Mouse (Mus musculus) erythroid progenitor cell, adult 5-6 weeks (primary cell): Measurements from ENCODE around the gene Nat10. TPM values are rescaled to one million over a fixed set of nuclear protein-coding genes. Genes with fewer than 3 reads are reported as not detected.

Source experiments
- ATAC-seq: replicated peaks from 2 replicates; pipeline ENCODE4 v1.8.0; 2016; ENCODE audit warnings: moderate number of reproducible peaks, mild to moderate bottlenecking, moderate TSS enrichment, inconsistent platforms; ENCODE audit not compliant: poor library complexity, low FRiP score, severe bottlenecking
- total RNA-seq, 2 experiments: library from RNA; stranded (forward) in 1 of 2; stranded (reverse) in 1 of 2; fragments of 150-400 nt in 1 of 2; fragments of 186-747, 209-891 nt in 1 of 2; gene quantifications; 2 replicates each; pipeline versions ENCODE4 v1.2.3 to v1.2.4; 2015 to 2017; ENCODE audit warnings: low replicate concordance in 2 of 2

The Nat10 gene
- total RNA-seq (2015; ENCODE audit: low replicate concordance) (5.0 and 20.1 TPM in 2 replicates), total RNA-seq (2017; ENCODE audit: low replicate concordance) (7.1 and 21.6 TPM in 2 replicates)

- peak; percentile 97 for ATAC-seq
Measured at GRCm38 (mm10) chr2:103760906-103761716, at the start of gene Nat10. Gene Nat10, minus strand, starts transcription at chr2:103761270.

DNA sequence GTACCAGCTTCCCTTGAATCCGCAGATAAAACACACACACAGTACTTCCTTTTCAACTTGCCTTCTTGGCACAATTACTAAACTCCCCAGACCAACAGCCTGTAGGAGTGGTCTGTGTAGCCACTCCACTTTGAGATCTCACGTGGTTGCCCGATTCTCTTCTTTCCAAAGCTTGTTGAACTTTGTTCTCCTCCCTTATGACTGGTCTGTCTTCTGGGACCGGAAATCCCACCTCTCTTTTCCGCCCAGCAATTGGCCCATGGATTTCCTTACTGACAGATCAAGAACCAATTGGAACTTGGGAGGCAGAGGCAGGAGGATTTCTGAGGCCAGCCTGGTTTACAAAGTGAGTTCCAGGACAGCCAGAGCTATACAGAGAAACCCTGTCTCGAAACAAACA is 49.3 kb upstream of the Nat10 start:
- no peak for ATAC-seq

GRCm38 (mm10) chr2:103808466-103808865 is 47.4 kb upstream of the Nat10 start:
- ATAC-seq = no peak

DNA sequence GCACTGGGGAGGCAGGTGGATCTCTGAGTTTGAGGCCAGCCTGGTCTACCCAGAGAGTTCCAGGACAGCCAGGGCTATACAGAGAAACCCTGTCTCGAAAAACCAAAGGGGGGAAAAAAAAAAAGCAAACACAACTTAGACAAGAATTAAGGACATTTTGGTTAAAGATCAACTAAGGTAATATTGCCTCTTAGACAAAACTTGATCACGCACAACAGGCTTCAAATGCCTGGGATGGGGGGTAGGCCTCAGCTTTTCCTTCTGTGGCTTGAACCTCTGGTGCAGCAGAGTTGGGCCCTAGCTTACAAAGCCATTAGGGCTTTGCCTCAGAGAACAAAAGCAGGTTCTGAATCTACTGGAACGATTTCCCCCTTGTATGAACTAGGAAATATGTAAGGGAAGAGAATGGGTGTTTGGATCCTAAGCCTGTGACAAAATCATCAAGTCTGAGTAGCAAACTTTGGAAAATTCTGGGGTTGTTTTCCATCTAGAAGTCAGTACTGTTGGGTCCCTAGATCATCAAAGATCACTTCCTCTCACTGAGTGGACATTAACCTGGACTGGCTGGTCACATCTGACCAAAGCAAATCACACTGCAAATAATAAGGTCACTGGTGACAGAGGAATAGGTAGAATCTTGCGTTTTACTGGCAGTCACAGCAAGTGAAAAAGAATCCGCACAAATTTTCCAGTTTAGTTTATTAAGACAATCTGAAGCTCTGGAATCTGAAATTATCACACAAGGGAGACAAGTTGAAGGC is 42.9 kb upstream of the Nat10 start:
- ATAC-seq = no peak

DNA sequence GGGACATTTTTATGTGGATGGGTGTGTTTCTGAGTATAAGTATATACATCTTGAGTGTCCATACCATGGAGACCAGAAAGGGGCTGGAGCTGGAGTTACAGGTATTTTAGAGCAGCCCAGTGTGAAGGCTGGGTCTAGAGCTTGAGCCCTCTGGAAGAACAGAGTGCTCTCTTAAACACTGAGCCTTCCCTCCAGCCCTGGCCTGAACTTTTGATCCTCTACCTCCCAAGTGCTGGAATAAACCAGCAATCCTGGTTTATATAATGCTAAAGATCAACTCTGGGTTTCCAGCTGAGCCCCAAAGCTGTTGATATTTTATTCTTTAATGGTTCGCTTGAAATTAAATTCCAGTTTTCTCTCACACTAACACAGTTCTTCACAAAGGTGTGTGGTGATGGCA is 41.4 kb upstream of the Nat10 start:
- ATAC-seq = no peak

- ATAC-seq = peak; percentile 88
Measured at GRCm38 (mm10) chr2:103797491-103798009, 36.5 kb upstream of the Nat10 start, which contains the start of gene Caprin1. Gene Caprin1, minus strand, starts transcription at chr2:103797649.

GRCm38 (mm10) chr2:103796861-103797466 is 35.9 kb upstream of the Nat10 start:
- peak; percentile 51 for ATAC-seq

GRCm38 (mm10) chr2:103796211-103796860 is 35.3 kb upstream of the Nat10 start:
- ATAC-seq = peak; percentile 66

- peak; percentile 72 for ATAC-seq
Measured at GRCm38 (mm10) chr2:103795843-103796210, 34.8 kb upstream of the Nat10 start.

DNA sequence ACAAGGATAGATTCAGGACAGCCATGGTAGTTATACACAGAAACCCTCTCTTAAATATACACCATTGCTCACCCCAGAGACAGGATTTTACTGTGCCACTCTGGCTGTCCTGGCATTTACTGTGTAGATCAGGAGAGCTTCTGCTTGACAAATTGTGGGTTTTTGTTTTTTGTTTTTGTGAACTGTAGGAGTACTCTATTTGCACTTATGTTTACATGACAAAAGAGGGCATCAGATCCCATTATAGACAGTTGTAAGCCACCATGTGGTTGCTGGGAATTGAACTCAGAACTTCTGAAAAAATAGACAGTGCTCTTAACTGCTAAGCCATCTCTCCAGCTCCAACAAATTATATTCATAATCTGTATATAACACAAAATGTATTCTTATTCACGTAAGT is 30.9 kb upstream of the Nat10 start:
- no peak for ATAC-seq

DNA sequence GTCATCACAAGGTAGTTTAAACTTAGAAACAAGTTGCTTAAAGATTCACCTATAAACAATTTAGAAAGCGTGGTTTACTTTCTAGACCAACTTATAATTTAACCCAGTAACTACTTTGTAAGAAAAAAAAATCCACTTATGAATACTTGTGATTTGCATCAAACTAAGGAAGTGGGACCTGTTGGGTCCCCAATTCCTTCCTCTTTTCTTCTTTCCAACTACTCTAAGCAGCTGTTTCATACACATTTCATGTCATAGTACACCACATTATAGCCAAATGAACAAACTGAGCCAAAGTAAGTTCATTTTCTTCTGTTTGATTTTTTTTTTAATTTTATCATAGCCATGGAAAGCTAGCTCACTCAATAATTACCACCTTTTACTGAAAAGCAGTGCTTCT is 24.7 kb upstream of the Nat10 start:
- no peak for ATAC-seq

DNA sequence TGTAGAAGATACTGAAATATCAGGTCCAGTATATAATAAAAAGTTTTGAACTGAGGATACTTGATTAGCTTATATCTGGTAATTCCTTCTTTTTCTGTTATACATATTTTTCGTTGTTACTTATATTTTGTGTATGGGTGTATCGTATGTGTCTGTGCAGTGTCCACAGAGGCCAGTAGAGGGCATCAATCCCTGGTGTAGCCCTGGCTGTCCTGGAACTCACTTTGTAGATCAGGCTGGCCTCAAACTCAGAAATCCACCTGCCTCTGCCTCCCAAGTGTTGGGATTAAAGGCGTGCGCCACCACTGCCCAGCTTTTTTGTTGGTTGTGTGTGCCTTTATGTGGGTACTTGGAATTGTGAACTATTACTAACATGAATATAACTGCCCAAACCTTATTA is 23.6 kb upstream of the Nat10 start:
- ATAC-seq = peak; percentile 83

DNA sequence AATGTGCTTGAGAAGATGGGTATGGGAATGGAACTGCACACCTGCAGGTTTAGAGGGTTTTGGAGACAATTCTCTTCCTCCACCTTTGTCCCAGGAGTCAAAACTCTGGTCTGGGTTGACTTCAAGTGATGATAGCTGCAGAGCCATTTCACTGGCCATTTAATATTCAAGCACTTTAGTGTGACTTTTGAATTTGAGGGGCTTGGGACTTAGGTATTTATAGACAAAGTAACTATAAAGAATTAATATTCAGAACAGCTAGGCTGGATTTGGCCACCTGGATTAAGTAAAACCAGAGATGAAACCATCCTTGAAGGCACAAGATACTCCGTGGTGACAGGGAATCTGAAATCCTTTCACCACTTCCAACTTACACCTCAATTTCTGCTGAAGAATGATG is 1.4 kb upstream of the Nat10 start:
- no peak for ATAC-seq

DNA sequence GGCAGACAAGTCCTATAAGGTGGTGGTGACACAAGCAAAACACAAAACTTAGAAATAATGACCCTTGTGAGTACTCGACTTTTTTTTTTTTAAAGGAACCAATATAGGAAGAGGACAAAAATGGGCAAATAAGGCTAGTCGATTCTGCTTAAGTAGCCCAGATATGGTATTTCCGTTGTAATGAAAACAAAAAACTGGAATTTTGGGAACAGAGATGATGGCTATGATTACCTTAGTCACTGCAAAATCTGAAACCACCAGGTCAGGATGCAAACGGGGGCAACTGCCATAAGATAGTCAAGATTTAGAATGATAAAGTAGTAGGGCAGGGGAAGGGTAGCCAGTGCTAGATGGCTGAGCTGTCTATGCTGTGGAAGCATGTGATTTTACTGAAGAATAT is 923 bp upstream of the Nat10 start:
- ATAC-seq = no peak

GRCm38 (mm10) chr2:103760421-103760820 is 649 bp downstream of the Nat10 start:
- ATAC-seq = no peak

GRCm38 (mm10) chr2:103755458-103756085 is 5.5 kb downstream of the Nat10 start:
- no peak for ATAC-seq

- ATAC-seq = no peak
Measured at GRCm38 (mm10) chr2:103754614-103755013, 6.5 kb downstream of the Nat10 start.

DNA sequence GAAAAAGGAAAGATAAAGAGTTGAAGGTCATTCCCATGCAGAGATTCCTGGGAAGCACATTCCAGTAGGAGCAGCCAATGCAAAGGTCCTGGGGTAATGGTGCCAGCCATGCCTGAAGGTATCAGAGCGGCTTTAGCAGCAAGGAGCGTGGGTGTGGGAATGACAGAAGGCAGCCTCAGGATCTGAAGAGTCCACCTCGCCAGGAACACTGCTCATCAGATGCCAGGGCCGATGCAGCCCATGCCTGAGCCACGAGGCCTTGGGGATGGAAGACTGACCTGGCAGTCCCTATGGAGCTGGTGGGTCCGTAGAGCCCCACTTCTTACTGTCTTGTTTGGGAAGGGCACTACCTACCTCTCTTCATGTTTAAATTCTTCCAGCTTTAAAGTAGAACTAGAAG is 9.3 kb downstream of the Nat10 start:
- ATAC-seq = no peak

- ATAC-seq = no peak
Measured at GRCm38 (mm10) chr2:103749091-103749490, 12.0 kb downstream of the Nat10 start.
